Mouse (Mus musculus) spleen, adult 2 months (tissue): ENCODE measurements at regions not wholly inside any gene's neighbourhood (a gene's known extent, or its start where the extent isn't known, plus 50 kb on each side); places are given as distances from the start of the nearest gene placed in this dataset.

Source experiments
- DNase-seq, 2 experiments: peaks; one replicate each; pipeline versions ENCODE4 v3.0.0 to v3.0.0-alpha.2; 2012 to 2021; ENCODE audit warnings: low spot score in 2 of 2, low read depth in 1 of 2
- H3K27ac ChIP-seq: fragments of 200-500 bp; 2 replicates; pipeline ENCODE4 v1.5.1; 2012; ENCODE audit warnings: low read length, inconsistent platforms; ENCODE audit not compliant: insufficient read depth
- H3K27me3 ChIP-seq: fragments of 200-500 bp; 2 replicates; pipeline ENCODE4 v1.6.1; 2012; ENCODE audit warnings: mild to moderate bottlenecking, moderate library complexity, low read length, inconsistent platforms; ENCODE audit not compliant: control insufficient read depth, insufficient read depth
- H3K36me3 ChIP-seq: fragments of 200-500 bp; 2 replicates; pipeline ENCODE4 v1.6.1; 2012; ENCODE audit warnings: mild to moderate bottlenecking, low read length, inconsistent platforms; ENCODE audit not compliant: control insufficient read depth, insufficient read depth
- H3K4me1 ChIP-seq: fragments of 200-500 bp; 2 replicates; pipeline ENCODE4 v1.6.1; 2011; ENCODE audit warnings: inconsistent platforms; ENCODE audit not compliant: control insufficient read depth, insufficient read depth, insufficient read length
- H3K4me3 ChIP-seq: fragments of 200-500 bp; 2 replicates; pipeline ENCODE4 v1.5.1; 2011; ENCODE audit warnings: mild to moderate bottlenecking, inconsistent platforms; ENCODE audit not compliant: insufficient read depth, insufficient read length; ENCODE audit errors: extremely low read depth
- CTCF ChIP-seq: fragments of 200-500 bp; IDR thresholded peaks from 2 replicates; pipeline ENCODE4 v1.5.1; 2011; ENCODE audit warnings: mild to moderate bottlenecking, inconsistent platforms; ENCODE audit not compliant: insufficient read depth, insufficient read length, insufficient replicate concordance; ENCODE audit errors: extremely low read depth
- POLR2A ChIP-seq: fragments of 200-500 bp; IDR thresholded peaks from 2 replicates; pipeline ENCODE4 v1.6.1; 2011; ENCODE audit warnings: low read depth, low read length, inconsistent platforms
- WGBS: fragments of 180-500 bp; shearing (Covaris S2); methylation state at CpG from one replicate; pipeline ENCODE4 v1.1.7; 2018; 5-methylcytosine and 5-hydroxymethylcytosine counted together

DNA sequence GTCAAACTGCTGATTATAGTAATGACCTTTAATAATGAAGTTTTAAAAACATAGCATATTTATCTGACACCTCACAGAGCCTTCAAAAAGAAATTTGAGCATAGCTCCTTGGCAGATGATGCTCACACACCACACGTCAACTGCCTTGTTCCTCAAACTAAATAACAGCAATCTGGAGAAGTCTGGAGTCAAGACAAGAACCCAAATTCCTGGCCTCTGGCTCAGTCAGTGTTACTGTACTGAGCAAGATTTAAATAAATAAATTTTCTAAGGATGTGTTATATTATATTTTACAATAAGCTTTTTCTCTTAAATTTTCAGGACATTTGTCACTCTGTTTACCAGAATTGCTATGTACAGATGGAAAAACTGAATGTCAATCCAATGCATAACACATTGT lies 408.5 kb upstream of the C030005K15Rik start:
- TF ChIP-seq CTCF (no peak), POLR2A (no peak)
- no peak overlapping the region for H3K27ac ChIP-seq
- no peaks in the 10 kb centered on the region for H3K36me3 ChIP-seq
- no peak for DNase-seq
- no peaks in the 10 kb centered on the region for H3K27me3 ChIP-seq
- H3K4me1 ChIP-seq = no peaks in the 10 kb centered on the region
- H3K4me3 ChIP-seq = no peak overlapping the region
- WGBS = 83% methylated on average over 1 of the region's 1 CpGs

DNA sequence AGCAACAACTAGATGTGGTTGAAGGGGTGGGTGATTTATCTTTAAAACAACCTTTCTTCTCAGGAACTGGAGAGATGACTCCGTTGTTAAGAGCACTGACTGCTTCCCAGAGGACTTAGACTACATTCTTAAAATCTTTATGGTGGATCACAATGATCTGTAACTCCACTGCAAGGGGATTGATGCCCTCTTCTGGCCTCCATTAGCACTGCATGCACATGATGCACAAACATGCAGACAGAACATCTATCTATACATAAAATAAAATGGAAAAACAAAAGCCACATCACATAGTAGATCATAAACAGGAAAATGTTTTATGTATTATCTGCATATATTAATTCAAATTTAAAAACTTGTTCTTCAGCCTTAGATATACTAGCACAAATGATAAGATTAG lies 419.2 kb upstream of the C030005K15Rik start:
- no peak overlapping the region for H3K4me3 ChIP-seq
- no peaks in the 10 kb centered on the region for H3K36me3 ChIP-seq
- TF ChIP-seq CTCF (no peak), POLR2A (no peak)
- DNase-seq = no peak
- WGBS = 65% methylated on average over 1 of the region's 1 CpGs
- H3K4me1 ChIP-seq = no peaks in the 10 kb centered on the region
- no peak overlapping the region for H3K27ac ChIP-seq
- H3K27me3 ChIP-seq = no peaks in the 10 kb centered on the region

- Histone ChIP-seq H3K27me3 (no peaks in the 10 kb centered on the region), H3K27ac (no peak overlapping the region), H3K36me3 (no peaks in the 10 kb centered on the region), H3K4me1 (no peaks in the 10 kb centered on the region), H3K4me3 (no peak overlapping the region)
- DNase-seq = no peak
- WGBS = 81% methylated on average over 9 of the region's 9 CpGs
- TF ChIP-seq POLR2A (no peak), CTCF (no peak)
Measured at GRCm38 (mm10) chr10:98146998-98147863, 420.7 kb upstream of the C030005K15Rik start.

DNA sequence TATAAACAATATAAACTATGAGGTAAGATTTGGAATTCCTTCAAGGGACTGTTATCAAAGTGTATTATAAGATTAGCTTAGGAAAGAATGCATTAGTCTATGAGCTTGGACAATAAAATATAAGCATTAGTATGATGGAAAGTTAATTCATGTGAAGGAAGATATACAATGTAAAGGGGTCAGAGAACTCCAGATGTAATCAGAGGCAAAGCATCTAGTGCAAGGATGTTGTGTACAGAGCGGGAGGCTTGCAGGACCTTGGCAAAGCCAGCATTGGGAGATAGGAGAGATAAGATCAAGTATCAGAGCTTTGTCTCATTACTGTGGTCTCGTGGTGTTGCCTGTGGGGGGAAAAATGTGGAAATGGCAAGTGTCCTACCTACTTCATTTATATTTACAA lies 429.4 kb upstream of the C030005K15Rik start:
- DNase-seq = no peak
- Histone ChIP-seq H3K27ac (no peak overlapping the region), H3K4me1 (no peaks in the 10 kb centered on the region), H3K4me3 (no peak overlapping the region), H3K27me3 (no peaks in the 10 kb centered on the region), H3K36me3 (no peaks in the 10 kb centered on the region)
- 64% methylated on average over 2 of the region's 2 CpGs for WGBS
- no peak for TF ChIP-seq CTCF
- TF ChIP-seq POLR2A = no peak

DNA sequence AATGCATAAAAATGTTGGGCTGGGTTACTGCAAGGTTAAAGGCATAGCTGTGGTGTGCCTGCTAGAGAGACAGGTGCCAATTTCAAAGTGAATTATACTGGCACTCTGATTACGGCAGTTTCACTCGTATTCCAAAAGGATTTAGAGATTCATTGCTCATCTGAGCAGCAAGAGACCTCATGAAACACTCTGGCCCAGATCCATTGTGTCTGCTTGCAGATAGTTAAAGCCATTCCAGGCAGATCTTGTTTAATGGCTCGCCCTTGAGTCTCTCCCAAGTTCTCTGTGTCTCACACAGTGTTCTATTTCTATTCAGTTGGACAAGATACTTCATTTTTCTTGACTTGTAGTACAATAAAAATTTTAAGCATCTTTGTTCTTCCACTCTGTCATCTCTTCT lies 459.1 kb upstream of the C030005K15Rik start:
- Histone ChIP-seq H3K27ac (no peak overlapping the region), H3K27me3 (no peaks in the 10 kb centered on the region), H3K4me3 (no peak overlapping the region), H3K36me3 (no peaks in the 10 kb centered on the region), H3K4me1 (no peaks in the 10 kb centered on the region)
- WGBS = 81% methylated on average over 3 of the region's 3 CpGs
- TF ChIP-seq CTCF (no peak), POLR2A (no peak)
- no peak for DNase-seq

GRCm38 (mm10) chr10:98196852-98197251 lies 470.3 kb upstream of the C030005K15Rik start:
- TF ChIP-seq CTCF (no peak), POLR2A (no peak)
- no peak for DNase-seq
- no peaks in the 10 kb centered on the region for H3K36me3 ChIP-seq
- no peaks in the 10 kb centered on the region for H3K4me1 ChIP-seq
- H3K4me3 ChIP-seq = no peak overlapping the region
- no peak overlapping the region for H3K27ac ChIP-seq
- 84% methylated on average over 4 of the region's 4 CpGs for WGBS
- H3K27me3 ChIP-seq = no peaks in the 10 kb centered on the region

GRCm38 (mm10) chr10:98210246-98210645 lies 483.7 kb upstream of the C030005K15Rik start:
- TF ChIP-seq CTCF (no peak), POLR2A (no peak)
- DNase-seq = no peak
- WGBS = 77% methylated on average over 2 of the region's 2 CpGs
- Histone ChIP-seq H3K36me3 (no peaks in the 10 kb centered on the region), H3K27ac (no peak overlapping the region), H3K4me1 (no peaks in the 10 kb centered on the region), H3K4me3 (no peak overlapping the region), H3K27me3 (no peaks in the 10 kb centered on the region)
